Mouse (Mus musculus) neural tube, embryonic 13.5 days (tissue): Measurements from ENCODE around the gene Efhb. TPM values are rescaled to one million over a fixed set of nuclear protein-coding genes. Genes with fewer than 3 reads are reported as not detected.
A peak's percentile ranks its signal among the peaks of the same experiment; 100 is the strongest.

Source experiments
- ATAC-seq: fragments of 200-750 bp; cut with Nextera tagmentation; 2 replicates; pipeline ENCODE4 v1.8.0; 2017; ENCODE audit warnings: low read depth, mild to moderate bottlenecking, moderate TSS enrichment, moderate library complexity
- H3K27ac ChIP-seq: fragments of 300-500 bp; sonication (generic); replicated peaks from 2 replicates; pipeline ENCODE4 v1.5.1; 2015; ENCODE audit warnings: moderate library complexity, mild to moderate bottlenecking, inconsistent platforms
- H3K27me3 ChIP-seq: fragments of 300-500 bp; sonication (generic); 2 replicates; pipeline ENCODE4 v1.6.1; 2015; ENCODE audit warnings: mild to moderate bottlenecking, inconsistent platforms
- H3K36me3 ChIP-seq: fragments of 300-500 bp; sonication (generic); 2 replicates; pipeline ENCODE4 v1.6.1; 2015; ENCODE audit warnings: mild to moderate bottlenecking, inconsistent platforms
- H3K4me1 ChIP-seq: fragments of 300-500 bp; sonication (generic); replicated peaks from 2 replicates; pipeline ENCODE4 v1.6.1; 2015; ENCODE audit warnings: inconsistent platforms
- H3K4me2 ChIP-seq: fragments of 300-500 bp; sonication (generic); 2 replicates; pipeline ENCODE4 v1.6.1; 2015; ENCODE audit warnings: inconsistent platforms, mild to moderate bottlenecking, moderate library complexity
- H3K4me3 ChIP-seq: fragments of 300-500 bp; sonication (generic); 2 replicates; pipeline ENCODE4 v1.5.1; 2015; ENCODE audit warnings: mild to moderate bottlenecking, inconsistent platforms
- H3K9ac ChIP-seq: fragments of 300-500 bp; sonication (generic); 2 replicates; pipeline ENCODE4 v1.6.1; 2015; ENCODE audit warnings: moderate library complexity, mild to moderate bottlenecking, inconsistent platforms
- H3K9me3 ChIP-seq: fragments of 300-500 bp; sonication (generic); 2 replicates; pipeline ENCODE4 v1.6.1; 2016; ENCODE audit warnings: inconsistent platforms
- WGBS: fragments of 180-500 bp; shearing (Covaris S2); methylation state at CpG from one replicate; pipeline ENCODE4 v1.1.7; 2015; 5-methylcytosine and 5-hydroxymethylcytosine counted together
- polyA plus RNA-seq: library from polyadenylated mRNA; unstranded; fragments of >200 nt; fragmentation: Nextera tagmentation; extraction: Ambion mirVana; gene quantifications from 2 replicates; pipeline ENCODE4 v1.2.1, GENCODE M21; 2015

The Efhb gene
- 0.29 and 0.37 TPM in 2 replicates for polyA plus RNA-seq

- peak; percentile 96 for ATAC-seq
- peak within 1 kb of the TSS; percentile 57 for H3K4me2 ChIP-seq
- no peaks in the 10 kb centered on the region for H3K36me3 ChIP-seq
- 18% methylated on average over 26 of the region's 26 CpGs for WGBS
- no peaks in the 10 kb centered on the region for H3K27me3 ChIP-seq
- peak within 1 kb of the TSS; percentile 36 for H3K4me3 ChIP-seq
- no peaks in the 10 kb centered on the region for H3K9me3 ChIP-seq
- peak within 1 kb of the TSS; percentile 61 for H3K9ac ChIP-seq
- no peak within 1 kb of the TSS for H3K27ac ChIP-seq
- H3K4me1 ChIP-seq = peaks cover 11% of the 10 kb centered on the region
Observed at GRCm38 (mm10) chr17:53462603-53463495, at the start of gene Efhb. TSS of gene Efhb (minus strand) at chr17:53463321.

GRCm38 (mm10) chr17:53512311-53512951 lies 49.3 kb upstream of the Efhb start:
- H3K4me2 ChIP-seq = no peak overlapping the region
- peaks cover 19% of the 10 kb centered on the region; the same call in 1 of the 2 replicates for H3K36me3 ChIP-seq
- H3K9me3 ChIP-seq = no peaks in the 10 kb centered on the region
- WGBS = 85% methylated on average over 2 of the region's 2 CpGs
- H3K4me3 ChIP-seq = no peak overlapping the region
- no peak overlapping the region for H3K9ac ChIP-seq
- no peak for ATAC-seq
- no peaks in the 10 kb centered on the region for H3K27me3 ChIP-seq
- H3K27ac ChIP-seq = no peak overlapping the region
- no peaks in the 10 kb centered on the region for H3K4me1 ChIP-seq

- Histone ChIP-seq H3K4me1 (no peaks in the 10 kb centered on the region), H3K4me2 (no peak overlapping the region), H3K9ac (no peak overlapping the region), H3K27me3 (no peaks in the 10 kb centered on the region), H3K36me3 (peaks cover 59% of the 10 kb centered on the region), H3K9me3 (no peaks in the 10 kb centered on the region), H3K4me3 (no peak overlapping the region), H3K27ac (no peak overlapping the region)
- no peak for ATAC-seq
- 96% methylated on average over 2 of the region's 2 CpGs for WGBS
Observed at GRCm38 (mm10) chr17:53502966-53503365, 39.8 kb upstream of the Efhb start.

GRCm38 (mm10) chr17:53489007-53489378 lies 25.9 kb upstream of the Efhb start:
- no peaks in the 10 kb centered on the region for H3K9me3 ChIP-seq
- ATAC-seq = no peak
- no peak overlapping the region for H3K4me2 ChIP-seq
- no peak overlapping the region for H3K9ac ChIP-seq
- 95% methylated on average over 1 of the region's 1 CpGs for WGBS
- peaks cover 53% of the 10 kb centered on the region for H3K36me3 ChIP-seq
- H3K27ac ChIP-seq = no peak overlapping the region
- no peaks in the 10 kb centered on the region for H3K27me3 ChIP-seq
- no peak overlapping the region for H3K4me3 ChIP-seq
- H3K4me1 ChIP-seq = no peaks in the 10 kb centered on the region

- H3K9ac ChIP-seq = no peak overlapping the region
- no peak overlapping the region for H3K27ac ChIP-seq
- no peaks in the 10 kb centered on the region for H3K4me1 ChIP-seq
- H3K4me3 ChIP-seq = no peak overlapping the region
- WGBS = 93% methylated on average over 4 of the region's 4 CpGs
- no peaks in the 10 kb centered on the region for H3K9me3 ChIP-seq
- H3K27me3 ChIP-seq = no peaks in the 10 kb centered on the region
- no peak for ATAC-seq
- H3K36me3 ChIP-seq = peaks cover 50% of the 10 kb centered on the region
- H3K4me2 ChIP-seq = no peak overlapping the region
Observed at GRCm38 (mm10) chr17:53488291-53489006, 25.3 kb upstream of the Efhb start.

- no peak for ATAC-seq
- Histone ChIP-seq H3K4me2 (peak overlapping the region; percentile 83), H3K36me3 (peaks cover 11% of the 10 kb centered on the region), H3K27me3 (no peaks in the 10 kb centered on the region), H3K4me1 (peaks cover 31% of the 10 kb centered on the region), H3K4me3 (peak overlapping the region; percentile 89), H3K9me3 (no peaks in the 10 kb centered on the region), H3K9ac (peak overlapping the region; percentile 96), H3K27ac (no peak overlapping the region)
- 57% methylated on average over 7 of the region's 7 CpGs for WGBS
Observed at GRCm38 (mm10) chr17:53480433-53480832, 17.3 kb upstream of the Efhb start.

- Histone ChIP-seq H3K27ac (peak overlapping the region; percentile 94), H3K9me3 (no peaks in the 10 kb centered on the region), H3K4me1 (peaks cover 31% of the 10 kb centered on the region), H3K9ac (peak overlapping the region; percentile 96), H3K27me3 (no peaks in the 10 kb centered on the region), H3K4me3 (peak overlapping the region; percentile 89), H3K36me3 (peaks cover 6% of the 10 kb centered on the region), H3K4me2 (peak overlapping the region; percentile 83)
- under 1% methylated on average over 33 of the region's 33 CpGs for WGBS
- no peak; the same call in 1 of the 2 replicates for ATAC-seq
Observed at GRCm38 (mm10) chr17:53479604-53480041, 16.5 kb upstream of the Efhb start.

GRCm38 (mm10) chr17:53478858-53479603 lies 15.9 kb upstream of the Efhb start, which contains the start of gene Rab5a:
TSS of gene Rab5a (plus strand) at chr17:53479234.
- peak within 1 kb of the TSS; percentile 98 for H3K27ac ChIP-seq
- H3K27me3 ChIP-seq = no peaks in the 10 kb centered on the region
- ATAC-seq = peak; percentile 98
- peaks cover 31% of the 10 kb centered on the region for H3K4me1 ChIP-seq
- H3K36me3 ChIP-seq = no peaks in the 10 kb centered on the region
- under 1% methylated on average over 80 of the region's 82 CpGs for WGBS
- H3K9me3 ChIP-seq = no peaks in the 10 kb centered on the region
- peak within 1 kb of the TSS; percentile 96 for H3K9ac ChIP-seq
- H3K4me2 ChIP-seq = peak within 1 kb of the TSS; percentile 83
- peak within 1 kb of the TSS; percentile 89 for H3K4me3 ChIP-seq

GRCm38 (mm10) chr17:53478066-53478857 lies 15.1 kb upstream of the Efhb start:
- WGBS = 9% methylated on average over 15 of the region's 15 CpGs
- Histone ChIP-seq H3K4me3 (peak overlapping the region; percentile 89), H3K9ac (peak overlapping the region; percentile 87), H3K9me3 (no peaks in the 10 kb centered on the region), H3K27ac (peak overlapping the region; percentile 98), H3K4me1 (peaks cover 31% of the 10 kb centered on the region), H3K4me2 (peak overlapping the region; percentile 65), H3K36me3 (no peaks in the 10 kb centered on the region), H3K27me3 (no peaks in the 10 kb centered on the region)
- no peak for ATAC-seq

- ATAC-seq = no peak
- Histone ChIP-seq H3K9ac (no peak overlapping the region), H3K9me3 (no peaks in the 10 kb centered on the region), H3K4me1 (0 out of 2 replicates have a peak, but pooled peaks cover 2% of the 10 kb centered on the region), H3K27ac (no peak overlapping the region), H3K27me3 (no peaks in the 10 kb centered on the region), H3K36me3 (no peaks in the 10 kb centered on the region), H3K4me3 (no peak overlapping the region), H3K4me2 (no peak overlapping the region)
Observed at GRCm38 (mm10) chr17:53468697-53469096, 5.6 kb upstream of the Efhb start.

- no peak for ATAC-seq
- H3K9me3 ChIP-seq = no peaks in the 10 kb centered on the region
- H3K36me3 ChIP-seq = no peaks in the 10 kb centered on the region
- WGBS = 60% methylated on average over 4 of the region's 4 CpGs
- H3K4me2 ChIP-seq = no peak overlapping the region
- H3K27ac ChIP-seq = no peak overlapping the region
- H3K9ac ChIP-seq = no peak overlapping the region
- H3K4me3 ChIP-seq = no peak overlapping the region
- no peaks in the 10 kb centered on the region for H3K27me3 ChIP-seq
- peaks cover 11% of the 10 kb centered on the region for H3K4me1 ChIP-seq
Observed at GRCm38 (mm10) chr17:53465569-53465968, 2.4 kb upstream of the Efhb start.
